Mouse (Mus musculus) cerebellum, adult (tissue): ENCODE results near the gene Wrb.

Experiments used
- ATAC-seq: cut with Nextera tagmentation; 2 replicates; pipeline ENCODE4 v1.9.2; 2017; ENCODE audit warnings: mild to moderate bottlenecking, moderate library complexity, mixed read lengths; ENCODE audit not compliant: insufficient number of reproducible peaks, low FRiP score, low TSS enrichment

Gene Wrb

GRCm38 (mm10) chr16:96157171-96157570, 12.0 kb downstream of the Wrb start:
- ATAC-seq = no peak

GRCm38 (mm10) chr16:96158511-96159080, 13.4 kb downstream of the Wrb start:
- ATAC-seq = no peak

GRCm38 (mm10) chr16:96159091-96159731, 14.0 kb downstream of the Wrb start:
- peak; percentile 18; the same call in 1 of the 2 replicates for ATAC-seq

- ATAC-seq = no peak
These were observed 14.7 kb downstream of the Wrb start for GRCm38 (mm10) chr16:96159794-96160346.

GRCm38 (mm10) chr16:96160927-96161326, 15.7 kb downstream of the Wrb start:
- peak; percentile 18; the same call in 1 of the 2 replicates for ATAC-seq

GRCm38 (mm10) chr16:96161336-96161735, 16.1 kb downstream of the Wrb start:
- ATAC-seq = no peak

GRCm38 (mm10) chr16:96165723-96166264, 20.6 kb downstream of the Wrb start:
- peak; percentile 86 for ATAC-seq

- no peak for ATAC-seq
These were observed 23.6 kb downstream of the Wrb start for GRCm38 (mm10) chr16:96168837-96169236.

GRCm38 (mm10) chr16:96173648-96174047, 28.4 kb downstream of the Wrb start:
- ATAC-seq = no peak

- ATAC-seq = no peak
These were observed 30.2 kb downstream of the Wrb start for GRCm38 (mm10) chr16:96175399-96175798.

- ATAC-seq = no peak
These were observed 33.9 kb downstream of the Wrb start for GRCm38 (mm10) chr16:96179156-96179555.

GRCm38 (mm10) chr16:96187619-96188018, 42.4 kb downstream of the Wrb start:
- peak; percentile 23; the same call in 1 of the 2 replicates for ATAC-seq

GRCm38 (mm10) chr16:96191531-96192506, 46.6 kb downstream of the Wrb start, which contains the start of gene Lca5l:
Gene Lca5l, minus strand, starts transcription at chr16:96192271.
- ATAC-seq = peak; percentile 96

GRCm38 (mm10) chr16:96199913-96200701, 54.9 kb downstream of the Wrb start, which contains the start of gene Sh3bgr:
Gene Sh3bgr, plus strand, starts transcription at chr16:96200450.
- ATAC-seq = peak; percentile 87

- no peak for ATAC-seq
These were observed 55.5 kb downstream of the Wrb start for GRCm38 (mm10) chr16:96200702-96201028.

GRCm38 (mm10) chr16:96201485-96202232, 56.5 kb downstream of the Wrb start:
- no peak for ATAC-seq
